Comparison of ENCODE assay signal across 50 mouse cellular contexts in the genomic region with DNA sequence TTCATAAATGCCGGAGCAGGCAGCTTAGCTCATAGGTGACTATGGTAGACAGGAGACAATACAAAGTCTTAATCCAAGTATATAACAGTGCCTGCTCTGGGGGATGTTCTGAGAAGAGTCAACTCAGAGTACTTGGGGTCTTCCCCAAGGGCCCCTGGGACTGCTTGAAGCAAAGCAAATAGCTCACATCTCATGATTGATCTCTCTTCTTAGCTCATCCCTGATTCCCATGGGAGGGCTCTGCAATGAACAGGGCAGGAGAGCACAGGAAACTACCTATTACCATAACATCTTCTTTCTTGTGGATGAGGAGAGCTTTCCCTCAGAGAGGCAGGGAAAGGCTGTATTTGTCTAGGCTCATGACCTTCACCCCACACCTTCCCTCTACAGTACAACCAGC. TPM values are rescaled to one million over a fixed set of nuclear protein-coding genes. Genes with fewer than 3 reads are reported as not detected.
"Had no signal": no experiment of that assay in that cellular context is flagged by ENCODE, and none has a peak within 500 bp of the region (broad histone marks: within the 10 kb centered on the region; RNA-seq: fewer than 3 reads in every experiment).

No protein-coding gene starts in this region.

- H3K27ac ChIP-seq: heart, embryonic 13.5 days; heart, embryonic 15.5 days; hindbrain, embryonic 10.5 days; hindbrain, embryonic 12.5 days; hindbrain, embryonic 13.5 days; hindbrain, embryonic 14.5 days; hindbrain, embryonic 15.5 days; hindbrain, postnatal 0 days; intestine, embryonic 15.5 days; kidney, embryonic 15.5 days; kidney, postnatal 0 days; layer of hippocampus, adult 2 months; left cerebral cortex, adult 2 months had no signal

- H3K4me3 ChIP-seq: heart, embryonic 12.5 days; heart, embryonic 13.5 days; heart, embryonic 15.5 days; hindbrain, embryonic 10.5 days; hindbrain, embryonic 12.5 days; hindbrain, embryonic 13.5 days; hindbrain, embryonic 15.5 days; intestine, embryonic 15.5 days; kidney, embryonic 15.5 days; layer of hippocampus, adult 2 months; left cerebral cortex, adult 2 months had no signal

- H3K9me3 ChIP-seq: heart, embryonic 12.5 days; heart, embryonic 13.5 days; heart, embryonic 15.5 days; hindbrain, embryonic 10.5 days; hindbrain, embryonic 12.5 days; hindbrain, embryonic 13.5 days; hindbrain, embryonic 15.5 days; intestine, embryonic 15.5 days; kidney, embryonic 15.5 days had no signal

- DNase-seq: heart, postnatal 10 days; heart, postnatal 14 days; heart, postnatal 36 days; heart, postnatal 4 days; kidney, adult 11 months; kidney, adult 18-20 months; kidney, adult 2 months; kidney, adult 8-10 months; kidney, adult 9 months; kidney, postnatal 10 days; kidney, postnatal 14 days; kidney, postnatal 25 days; kidney, postnatal 36 days; kidney, postnatal 4 days; layer of hippocampus, adult 9-11 months; layer of hippocampus, postnatal 36 days had no signal

- H3K4me1 ChIP-seq: heart, embryonic 12.5 days; heart, embryonic 13.5 days; heart, embryonic 15.5 days; hindbrain, embryonic 10.5 days; hindbrain, embryonic 12.5 days; hindbrain, embryonic 13.5 days; hindbrain, embryonic 15.5 days; intestine, embryonic 15.5 days; kidney, embryonic 15.5 days had no signal

- H3K4me2 ChIP-seq: heart, embryonic 11.5 days; heart, embryonic 12.5 days; heart, embryonic 13.5 days; heart, embryonic 15.5 days; hindbrain, embryonic 12.5 days; hindbrain, embryonic 13.5 days; hindbrain, embryonic 14.5 days; hindbrain, embryonic 15.5 days; intestine, embryonic 15.5 days; kidney, embryonic 15.5 days had no signal

- H3K27me3 ChIP-seq: heart, embryonic 12.5 days; heart, embryonic 13.5 days; heart, embryonic 15.5 days; hindbrain, embryonic 12.5 days; hindbrain, embryonic 13.5 days; hindbrain, embryonic 15.5 days; intestine, embryonic 15.5 days; kidney, embryonic 15.5 days had no signal

- H3K9ac ChIP-seq: heart, embryonic 12.5 days; heart, embryonic 13.5 days; heart, embryonic 15.5 days; hindbrain, embryonic 12.5 days; hindbrain, embryonic 13.5 days; hindbrain, embryonic 14.5 days; hindbrain, embryonic 15.5 days; intestine, embryonic 15.5 days; kidney, embryonic 15.5 days had no signal

- H3K36me3 ChIP-seq: heart, embryonic 12.5 days; heart, embryonic 13.5 days; heart, embryonic 15.5 days; hindbrain, embryonic 10.5 days; hindbrain, embryonic 12.5 days; hindbrain, embryonic 13.5 days; hindbrain, embryonic 15.5 days; intestine, embryonic 15.5 days; kidney, embryonic 15.5 days had no signal

RNA-seq across cellular contexts. Expression of gene Gm9195, which starts 32.7 kb away (rescaled TPM):
- total RNA-seq: heart, postnatal 10 days; heart, postnatal 14 days; heart, postnatal 25 days; heart, postnatal 36 days; heart, postnatal 4 days; hematopoietic stem cell, adult 5-6 weeks; hindbrain, postnatal 0 days; layer of hippocampus, adult 18-20 months; layer of hippocampus, adult 2 months; layer of hippocampus, adult 8-10 months; layer of hippocampus, postnatal 10 days; layer of hippocampus, postnatal 14 days; layer of hippocampus, postnatal 25 days; layer of hippocampus, postnatal 36 days; left cerebral cortex, adult 18-20 months; left cerebral cortex, adult 2 months; left cerebral cortex, adult 8-10 months had no signal
- polyA plus RNA-seq: heart, embryonic 11.5 days; heart, embryonic 12.5 days; heart, embryonic 13.5 days; heart, embryonic 14.5 days; heart, embryonic 15.5 days; heart, postnatal 0 days; hindbrain, embryonic 10.5 days; hindbrain, embryonic 11.5 days; hindbrain, embryonic 12.5 days; hindbrain, embryonic 13.5 days; hindbrain, embryonic 14.5 days; hindbrain, embryonic 15.5 days; hindbrain, embryonic 16.5 days; hindbrain, postnatal 0 days; inflammation-experienced regulatory T-cells, adult 6 months; intestine, embryonic 14.5 days; intestine, embryonic 15.5 days; intestine, embryonic 16.5 days; intestine, postnatal 0 days; kidney, embryonic 14.5 days; kidney, embryonic 15.5 days; kidney, embryonic 16.5 days; kidney, postnatal 0 days had no signal
